Mouse (Mus musculus): ENCODE measurements around the gene Slitrk5. TPM values are rescaled to one million over a fixed set of nuclear protein-coding genes. Genes with fewer than 3 reads are reported as not detected.

The Slitrk5 gene
- polyA plus RNA-seq (2015; fragmentation: Nextera tagmentation; extraction: Ambion mirVana), result 0.36 and 0.53 TPM in 2 replicates

GRCm38 (mm10) chr14:111674664-111675147, at the start of gene Slitrk5:
Gene Slitrk5, plus strand, starts transcription at chr14:111675097.

